Mouse (Mus musculus) ES-Bruce4 (cell line): ENCODE measurements around the gene Atp2a2. TPM values are rescaled to one million over a fixed set of nuclear protein-coding genes. Genes with fewer than 3 reads are reported as not detected.
A peak's percentile ranks its signal among the peaks of the same experiment; 100 is the strongest.
"Not testable (repeated sequence)": the region's sequence is repeated elsewhere in the genome, so short reads cannot be mapped to it uniquely, and the experiment has no call there.

Experiments used
- H3K27ac ChIP-seq: 2 replicates; pipeline ENCODE4 v1.5.1; 2012; ENCODE audit warnings: low read length, inconsistent platforms; ENCODE audit not compliant: insufficient read depth
- H3K27me3 ChIP-seq: 2 replicates; pipeline ENCODE4 v1.6.1; 2012; ENCODE audit warnings: mild to moderate bottlenecking, low read length, inconsistent platforms; ENCODE audit not compliant: control insufficient read depth, poor library complexity, insufficient read depth, severe bottlenecking
- H3K36me3 ChIP-seq: 2 replicates; pipeline ENCODE4 v1.6.1; 2012; ENCODE audit warnings: inconsistent platforms, mild to moderate bottlenecking, low read length, moderate library complexity; ENCODE audit not compliant: control insufficient read depth, poor library complexity, insufficient read depth, severe bottlenecking
- H3K4me1 ChIP-seq: one replicate; pipeline ENCODE4 v1.8.1; 2011; ENCODE audit warnings: low read length; ENCODE audit not compliant: control insufficient read depth, insufficient read depth
- H3K4me3 ChIP-seq: 2 replicates; pipeline ENCODE4 v1.5.1; 2011; ENCODE audit warnings: low read depth, mild to moderate bottlenecking, low read length
- H3K9ac ChIP-seq: 2 replicates; pipeline ENCODE4 v1.6.1; 2012; ENCODE audit warnings: low read depth, mild to moderate bottlenecking, inconsistent platforms; ENCODE audit not compliant: poor library complexity, severe bottlenecking
- H3K9me3 ChIP-seq: replicated peaks from 2 replicates; pipeline ENCODE4 v1.6.1; 2012; ENCODE audit warnings: mild to moderate bottlenecking, low read length, inconsistent platforms; ENCODE audit not compliant: control insufficient read depth, poor library complexity, insufficient read depth, severe bottlenecking
- CTCF ChIP-seq: IDR thresholded peaks from one replicate; pipeline ENCODE4 v1.8.1; 2011; ENCODE audit warnings: low read depth, low read length
- EP300 ChIP-seq: IDR thresholded peaks from 2 replicates; pipeline ENCODE4 v1.6.1; 2011; ENCODE audit warnings: low read depth, low read length; ENCODE audit not compliant: insufficient read depth
- POLR2A ChIP-seq: IDR thresholded peaks from one replicate; pipeline ENCODE4 v1.8.1; 2011; ENCODE audit warnings: low read length; ENCODE audit not compliant: insufficient read depth
- polyA plus RNA-seq: library from polyadenylated mRNA; stranded (reverse); fragments of >200 nt; gene quantifications from 2 replicates; pipeline ENCODE4 v1.2.4, GENCODE M21; 2011; ENCODE audit warnings: low read depth; ENCODE audit not compliant: missing spikeins, insufficient read depth, insufficient read length

Atp2a2 gene
- polyA plus RNA-seq, 1 experiment = 177 TPM

DNA sequence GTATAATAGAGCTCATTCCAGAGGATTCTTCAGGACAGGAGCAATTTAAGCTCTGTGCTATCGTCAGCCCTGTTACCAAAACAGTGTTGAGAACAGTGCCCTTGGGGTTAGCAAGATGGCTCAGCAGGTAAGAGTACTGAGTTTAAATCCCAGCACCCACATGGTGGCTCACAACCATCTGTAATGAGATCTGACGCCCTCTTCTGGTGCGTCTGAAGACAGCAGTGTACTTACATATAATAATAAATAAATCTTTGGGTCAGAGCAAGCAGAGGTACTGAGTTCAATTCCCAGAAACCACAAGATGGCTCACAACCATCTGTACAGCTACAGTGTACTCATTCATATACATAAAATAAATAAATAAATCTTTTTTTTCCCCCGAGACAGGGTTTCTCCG is 15.8 kb downstream of the Atp2a2 start:
- H3K4me1 ChIP-seq, H3K9me3 ChIP-seq, H3K27ac ChIP-seq, H3K4me3 ChIP-seq, H3K27me3 ChIP-seq, H3K9ac ChIP-seq: not testable (repeated sequence)
- peak; percentile 6 for TF ChIP-seq CTCF
- peaks cover 79% of the 10 kb centered on the region for H3K36me3 ChIP-seq

DNA sequence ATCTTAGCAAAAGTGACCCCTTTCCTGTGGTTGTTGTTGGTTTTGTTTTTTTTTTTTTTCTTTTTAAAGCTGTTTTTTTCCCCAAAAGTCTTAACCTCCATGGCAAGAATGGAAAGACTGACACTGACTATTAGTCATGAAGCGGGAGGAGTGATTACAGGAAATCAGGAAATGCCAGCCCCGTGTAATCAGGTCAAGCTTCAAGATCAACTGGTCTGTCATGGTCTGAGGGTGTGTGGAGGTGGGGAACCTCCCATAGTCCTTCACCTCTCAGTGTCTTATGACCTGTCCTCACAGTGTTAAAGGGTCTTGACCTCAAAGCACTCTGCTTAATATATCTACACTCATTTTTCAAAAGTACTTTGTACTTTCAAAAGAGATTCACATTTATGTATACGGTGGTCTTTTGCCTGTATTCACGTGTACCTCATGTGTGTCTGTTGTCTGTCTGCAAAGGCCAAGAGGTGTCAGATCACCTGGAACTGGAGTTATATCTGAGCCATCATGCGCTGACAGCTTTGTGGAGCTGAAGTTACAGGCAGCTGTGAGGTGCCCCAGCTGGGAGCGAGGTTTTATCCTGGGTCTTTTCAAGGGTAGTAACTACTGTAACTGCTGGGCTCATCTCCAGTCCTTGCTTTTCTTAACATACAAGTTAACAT is 19.2 kb downstream of the Atp2a2 start:
- no peak overlapping the region for H3K9ac ChIP-seq
- no peak overlapping the region for H3K27ac ChIP-seq
- H3K27me3 ChIP-seq = no peaks in the 10 kb centered on the region
- TF ChIP-seq EP300 (no peak), CTCF (no peak), POLR2A (no peak)
- H3K36me3 ChIP-seq = peaks cover 64% of the 10 kb centered on the region
- no peaks in the 10 kb centered on the region for H3K4me1 ChIP-seq
- H3K4me3 ChIP-seq = no peak overlapping the region
- H3K9me3 ChIP-seq = no peaks in the 10 kb centered on the region

DNA sequence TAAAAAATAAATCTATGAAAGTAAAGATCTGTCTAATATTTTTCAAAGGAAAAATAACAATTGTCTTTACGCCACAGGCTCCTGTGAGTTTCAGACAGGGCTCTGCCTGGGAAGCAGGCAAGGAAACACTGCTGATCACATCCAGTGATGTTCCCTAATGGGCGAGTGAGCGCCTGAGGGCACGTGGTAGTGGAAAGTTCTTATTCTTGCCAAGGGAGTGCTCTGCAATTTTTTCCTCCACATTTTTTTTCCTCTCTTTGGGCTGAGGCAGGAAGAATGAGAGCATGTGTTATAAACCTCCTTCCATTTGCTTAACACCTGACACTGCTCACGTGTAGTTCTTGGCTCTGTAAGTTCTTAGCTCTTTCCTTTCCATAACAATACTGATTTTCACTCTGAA is 20.2 kb downstream of the Atp2a2 start:
- no peak for TF ChIP-seq CTCF
- TF ChIP-seq POLR2A = no peak
- TF ChIP-seq EP300 = no peak
- no peaks in the 10 kb centered on the region for H3K4me1 ChIP-seq
- no peaks in the 10 kb centered on the region for H3K9me3 ChIP-seq
- H3K27me3 ChIP-seq = no peaks in the 10 kb centered on the region
- no peak overlapping the region for H3K4me3 ChIP-seq
- no peak overlapping the region for H3K27ac ChIP-seq
- H3K36me3 ChIP-seq = peaks cover 68% of the 10 kb centered on the region
- no peak overlapping the region for H3K9ac ChIP-seq

- Histone ChIP-seq H3K4me3 (no peak overlapping the region), H3K9me3 (no peaks in the 10 kb centered on the region), H3K4me1 (no peaks in the 10 kb centered on the region), H3K27ac (no peak overlapping the region), H3K9ac (no peak overlapping the region), H3K27me3 (no peaks in the 10 kb centered on the region), H3K36me3 (peaks cover 71% of the 10 kb centered on the region)
- TF ChIP-seq POLR2A = no peak
- TF ChIP-seq EP300 = no peak
- no peak for TF ChIP-seq CTCF
Observed at GRCm38 (mm10) chr5:122479131-122479530, 22.9 kb downstream of the Atp2a2 start.

DNA sequence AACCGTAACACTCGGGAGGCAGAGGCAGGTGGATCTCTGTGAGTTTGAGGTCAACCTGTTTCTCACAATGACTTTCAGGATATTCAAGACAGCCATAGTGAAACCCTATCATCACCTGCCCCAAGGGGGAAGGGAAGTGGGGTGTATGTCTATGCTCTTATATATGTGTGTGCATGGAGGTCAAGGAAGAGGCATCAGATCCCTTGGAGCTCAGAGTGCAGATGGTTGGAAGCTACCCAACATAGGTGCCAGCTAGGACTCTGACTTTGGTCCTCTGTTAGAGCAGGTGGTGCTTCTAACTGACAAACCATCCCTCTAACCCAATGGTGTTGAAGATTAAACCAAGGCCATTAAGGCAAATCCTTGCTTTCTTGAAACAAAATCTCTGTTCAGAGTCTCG is 24.5 kb downstream of the Atp2a2 start:
- H3K4me3 ChIP-seq = no peak overlapping the region
- TF ChIP-seq POLR2A = no peak
- TF ChIP-seq CTCF = no peak
- TF ChIP-seq EP300 = no peak
- no peak overlapping the region for H3K9ac ChIP-seq
- no peaks in the 10 kb centered on the region for H3K9me3 ChIP-seq
- H3K36me3 ChIP-seq = peaks cover 71% of the 10 kb centered on the region
- no peak overlapping the region for H3K27ac ChIP-seq
- H3K27me3 ChIP-seq = no peaks in the 10 kb centered on the region
- H3K4me1 ChIP-seq = no peaks in the 10 kb centered on the region

- Histone ChIP-seq H3K4me3 (no peak overlapping the region), H3K27me3 (no peaks in the 10 kb centered on the region), H3K36me3 (peaks cover 72% of the 10 kb centered on the region), H3K9ac (no peak overlapping the region), H3K4me1 (no peaks in the 10 kb centered on the region), H3K27ac (no peak overlapping the region), H3K9me3 (no peaks in the 10 kb centered on the region)
- TF ChIP-seq EP300 = no peak
- no peak for TF ChIP-seq CTCF
- no peak for TF ChIP-seq POLR2A
Observed at GRCm38 (mm10) chr5:122476078-122476477, 25.9 kb downstream of the Atp2a2 start.
